Mouse (Mus musculus) embryo, embryonic 11.5 days (tissue): ENCODE measurements at regions not wholly inside any gene's neighbourhood (a gene's known extent, or its start where the extent isn't known, plus 50 kb on each side); places are given as distances from the start of the nearest gene placed in this dataset.

ENCODE experiments used
- DNase-seq: peaks from one replicate; pipeline ENCODE4 v3.0.0-alpha.2; 2012; ENCODE audit warnings: low read depth, low spot score

DNA sequence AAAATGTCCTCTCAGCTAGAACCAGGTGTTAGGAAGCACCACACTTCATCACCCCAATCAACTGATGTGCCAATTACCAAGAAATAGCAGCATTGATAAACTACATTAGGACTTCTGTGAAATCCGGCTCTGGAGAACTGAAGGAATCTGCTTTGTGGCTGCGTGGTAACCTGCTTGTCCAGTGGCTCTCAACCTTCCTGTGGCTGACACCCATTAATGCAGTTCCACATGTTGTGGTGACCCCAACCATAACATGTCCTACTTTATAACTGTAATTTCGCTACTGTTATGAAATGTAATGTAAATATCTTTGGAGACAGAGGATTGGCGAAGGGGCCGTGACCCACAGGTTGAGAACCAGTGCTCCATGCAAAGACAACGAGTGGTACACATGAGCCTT is 136.7 kb downstream of the Gm11011 start:
- no peak for DNase-seq

DNA sequence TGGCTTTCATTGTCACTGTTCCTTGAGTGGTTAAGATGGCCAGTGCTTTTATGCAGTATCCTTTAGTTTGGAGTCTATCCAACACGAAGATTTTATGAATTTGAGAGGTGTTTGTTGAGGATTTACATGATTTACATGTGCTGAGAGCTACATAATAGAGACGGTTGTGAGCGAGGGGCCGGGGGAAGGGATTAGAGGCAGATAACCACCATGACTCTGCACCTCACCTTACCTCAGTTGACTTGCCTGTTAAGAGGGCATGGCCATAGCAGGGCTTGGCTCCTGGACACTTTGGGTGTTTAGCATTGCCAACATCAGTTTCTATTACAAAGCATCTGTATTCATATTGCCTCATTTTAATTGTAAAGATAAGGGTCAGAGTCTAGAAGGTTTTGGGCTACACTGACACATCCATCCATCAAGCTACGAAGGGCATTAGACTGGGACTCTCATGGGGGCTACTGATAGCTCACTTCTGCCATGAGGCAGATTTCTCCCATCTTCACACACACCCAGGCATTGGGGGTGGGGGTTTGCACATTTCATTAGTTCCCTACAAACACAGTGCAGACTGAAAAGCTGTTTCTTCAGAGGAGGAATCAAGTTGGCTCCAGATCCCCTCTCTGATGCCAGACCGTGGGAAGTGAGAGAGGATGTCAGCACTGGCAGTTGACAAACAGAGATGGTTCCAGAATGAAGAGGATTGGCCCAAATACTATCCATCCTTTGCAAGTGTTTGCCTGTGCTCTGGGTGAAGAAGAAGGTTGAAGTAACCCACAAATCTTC is 139.9 kb downstream of the Gm11011 start:
- DNase-seq = no peak

DNA sequence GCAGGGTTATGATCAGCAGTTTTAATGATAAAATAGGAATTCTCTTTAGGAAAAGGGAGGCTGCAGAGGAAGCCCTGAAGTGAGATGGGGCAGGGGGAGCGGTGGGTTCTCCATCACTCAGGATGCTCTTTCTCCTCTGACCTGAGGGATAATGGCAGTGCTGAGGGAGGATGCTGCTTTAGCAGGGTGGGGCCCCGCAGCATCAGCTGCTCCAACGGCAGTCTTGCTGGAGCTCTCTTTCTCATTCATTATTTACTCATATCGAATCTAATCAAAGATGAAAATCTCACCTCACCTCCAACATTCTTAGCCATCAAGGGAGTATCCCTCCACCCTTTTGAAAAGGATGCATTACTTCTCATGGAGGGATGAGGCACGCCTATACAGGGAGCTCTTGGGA is 141.7 kb downstream of the Gm11011 start:
- DNase-seq = no peak

DNA sequence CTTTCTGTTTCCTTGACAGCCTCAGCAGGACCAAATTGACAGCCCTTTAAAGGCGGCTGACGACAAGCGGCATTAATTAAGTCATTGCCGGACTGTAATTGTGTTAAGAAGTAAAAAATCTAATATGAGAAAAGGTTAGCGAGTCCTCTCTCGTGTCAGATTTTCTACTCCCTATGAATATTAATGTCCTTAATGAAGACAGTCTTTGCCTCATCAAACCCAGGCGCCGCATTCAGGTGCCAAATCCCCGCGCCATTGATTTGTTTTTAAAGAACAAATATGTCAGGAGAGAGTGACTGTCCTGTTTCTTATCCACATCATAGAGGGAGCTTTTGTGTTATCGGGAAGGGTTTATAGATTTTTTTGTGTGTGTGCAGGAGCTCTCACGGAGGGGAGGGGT is 142.2 kb downstream of the Gm11011 start:
- DNase-seq = no peak

DNA sequence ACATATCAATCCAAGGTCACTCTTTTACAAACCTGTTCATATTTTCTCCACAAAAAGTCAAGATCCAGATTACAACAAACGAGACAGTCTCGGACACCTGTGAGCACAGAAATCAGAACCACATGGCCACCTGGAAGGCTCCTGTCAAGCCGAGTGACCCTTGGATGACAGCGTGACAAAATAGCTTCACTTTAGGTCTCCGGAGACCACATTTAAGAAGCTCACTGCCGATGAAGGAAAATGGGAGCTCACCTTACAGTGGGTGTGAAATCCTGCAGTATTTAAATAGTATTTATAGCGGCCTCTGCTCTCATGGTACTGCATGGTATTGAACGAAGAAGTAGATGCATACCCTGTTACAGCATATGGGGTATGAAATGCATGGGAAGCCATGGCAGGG is 144.3 kb downstream of the Gm11011 start:
- no peak for DNase-seq

DNA sequence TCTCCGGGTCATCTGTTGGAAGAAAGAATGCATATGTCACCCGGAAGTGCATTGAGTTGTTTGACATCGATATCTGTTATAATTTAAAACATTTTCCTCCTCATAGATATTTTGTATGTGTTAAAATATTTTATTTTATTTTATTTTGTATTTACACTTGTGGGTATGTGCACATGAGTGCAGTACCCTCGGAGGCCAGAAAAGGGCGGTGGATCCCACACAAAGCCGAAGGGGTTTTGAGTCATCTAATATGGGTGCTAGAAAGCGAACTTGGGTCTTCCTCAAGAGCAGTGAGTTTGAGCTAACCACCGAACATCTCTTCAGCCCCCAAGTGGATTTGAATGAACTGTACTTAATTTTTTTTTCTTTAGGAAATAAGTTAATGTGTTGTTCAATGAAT is 156.0 kb downstream of the Gm11011 start:
- DNase-seq = no peak

DNA sequence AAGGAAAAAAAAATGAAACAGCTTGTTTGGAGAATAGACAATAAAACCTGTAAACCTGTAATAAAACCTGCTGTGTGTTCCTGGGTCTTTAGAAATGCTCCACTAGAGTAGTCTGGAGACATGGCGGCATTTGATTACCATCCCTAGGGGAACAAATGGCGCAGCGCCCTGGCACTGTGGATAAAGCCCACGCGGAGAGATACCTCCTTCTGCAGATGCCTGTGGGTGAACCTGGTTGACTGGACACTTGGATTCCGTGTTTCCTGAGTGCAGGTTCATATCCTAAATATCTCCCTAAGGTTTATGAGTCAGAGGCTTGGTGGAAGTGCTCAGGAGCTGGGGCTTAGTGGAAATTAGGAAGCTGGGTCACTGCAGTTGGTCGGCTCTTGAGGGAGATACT is 158.1 kb downstream of the Gm11011 start:
- no peak for DNase-seq

DNA sequence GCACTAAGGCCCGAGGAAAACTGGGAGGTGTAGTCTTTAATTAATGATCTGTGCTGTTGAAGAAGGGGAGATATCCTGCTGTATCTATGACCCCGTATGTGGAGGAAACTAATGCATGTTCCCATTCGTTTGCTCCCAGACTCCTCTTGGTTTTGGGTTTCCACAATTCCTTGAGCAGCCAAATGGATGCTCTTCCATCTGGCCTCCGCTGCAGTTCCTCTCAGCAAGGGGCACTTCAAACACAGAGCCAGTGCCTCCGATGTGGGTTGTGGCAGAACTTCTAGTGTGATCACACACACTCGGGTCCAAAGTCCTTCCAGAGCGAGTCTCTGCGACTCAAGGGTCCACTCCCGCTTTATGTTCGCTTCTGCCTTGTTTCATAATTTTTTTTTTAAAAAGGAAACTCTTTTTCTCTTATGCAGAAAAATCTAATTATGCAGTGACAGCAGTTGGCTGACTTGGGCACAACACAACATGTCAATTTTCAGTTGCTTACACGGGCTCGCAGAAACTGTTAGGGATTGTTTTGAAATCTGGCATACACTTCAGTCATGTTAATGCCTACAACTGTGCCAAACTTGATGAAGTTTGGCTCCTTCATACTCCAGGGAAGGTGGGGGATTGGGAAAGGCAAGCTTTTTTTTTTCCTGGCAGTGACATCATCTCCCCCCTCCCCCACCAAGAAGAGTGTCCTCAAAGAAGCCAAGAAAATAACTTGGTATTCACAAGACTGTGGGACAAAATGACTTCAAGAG is 163.2 kb downstream of the Gm11011 start:
- no peak for DNase-seq

DNA sequence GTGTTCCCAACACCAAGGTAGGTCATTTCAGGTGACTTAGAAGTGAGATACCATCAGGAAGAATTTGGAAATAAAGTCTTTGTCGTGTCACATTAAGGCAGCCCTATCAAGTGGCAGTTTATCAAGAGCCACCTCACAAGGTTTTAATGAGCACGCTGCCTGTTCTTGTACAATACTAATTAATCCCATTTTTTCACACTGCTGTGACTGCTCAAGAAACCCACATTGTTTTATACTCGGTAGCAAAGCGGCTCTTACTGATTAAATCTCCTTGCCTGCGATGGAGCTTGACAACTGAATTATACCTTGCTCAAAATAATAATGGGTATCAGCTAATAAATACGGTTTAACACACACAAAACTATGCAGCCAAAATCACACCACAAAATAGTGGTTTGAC is 175.2 kb downstream of the Gm11011 start:
- no peak for DNase-seq

DNA sequence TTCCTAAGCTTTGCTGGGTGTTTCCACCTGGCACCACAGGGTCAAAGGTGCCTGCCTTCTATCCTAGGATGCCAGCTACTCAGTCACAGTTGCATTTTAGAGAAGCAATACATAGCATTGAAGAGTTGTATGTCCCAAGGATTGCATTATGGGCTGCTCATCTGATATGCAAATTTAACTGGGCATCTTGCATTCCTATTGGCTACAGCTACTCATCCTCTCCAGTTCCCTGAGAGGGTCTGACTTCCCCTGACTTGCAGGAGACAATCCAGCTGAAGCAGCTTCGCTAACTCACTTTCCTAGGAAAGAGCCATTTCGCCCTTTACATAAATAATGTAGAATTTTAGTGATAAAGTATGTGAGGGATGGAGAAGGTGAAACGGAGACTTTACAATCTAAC is 177.5 kb downstream of the Gm11011 start:
- DNase-seq = no peak

DNA sequence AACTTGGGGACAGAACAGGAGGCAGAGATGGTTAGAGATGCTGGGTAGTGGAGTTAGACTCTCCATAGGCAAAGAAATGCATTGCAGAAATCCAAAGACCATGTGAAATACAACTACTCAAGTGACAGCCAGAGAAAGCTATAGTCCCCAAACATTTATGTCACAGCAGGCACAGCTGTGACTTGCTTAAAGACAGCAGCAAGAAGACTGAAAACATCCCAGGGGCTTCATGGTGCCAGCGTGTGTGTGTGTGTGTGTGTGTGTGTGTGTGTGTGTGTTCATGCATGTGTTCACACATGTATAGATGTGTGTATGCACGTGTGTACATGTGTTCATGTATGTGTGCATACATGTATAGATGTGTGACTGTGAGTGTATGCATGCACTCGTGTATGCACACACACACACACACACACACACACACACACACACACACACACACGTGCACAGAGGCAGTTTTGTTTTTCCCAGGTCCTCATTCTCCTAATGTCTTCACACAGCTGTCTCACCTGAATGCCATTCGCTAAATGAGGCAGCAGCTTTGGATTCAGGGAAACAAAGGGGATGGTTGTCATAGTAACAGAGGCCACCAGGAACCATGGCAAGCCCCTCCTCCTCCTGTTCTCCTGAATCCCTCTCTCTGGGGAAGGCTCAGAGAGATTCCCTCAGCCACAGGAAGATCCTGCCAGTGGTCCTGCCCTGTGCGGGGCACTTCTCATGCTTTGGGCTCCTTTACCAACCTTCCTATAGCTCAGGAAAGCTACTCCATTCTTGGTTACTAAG is 182.4 kb downstream of the Gm11011 start:
- DNase-seq = peak; percentile 51

DNA sequence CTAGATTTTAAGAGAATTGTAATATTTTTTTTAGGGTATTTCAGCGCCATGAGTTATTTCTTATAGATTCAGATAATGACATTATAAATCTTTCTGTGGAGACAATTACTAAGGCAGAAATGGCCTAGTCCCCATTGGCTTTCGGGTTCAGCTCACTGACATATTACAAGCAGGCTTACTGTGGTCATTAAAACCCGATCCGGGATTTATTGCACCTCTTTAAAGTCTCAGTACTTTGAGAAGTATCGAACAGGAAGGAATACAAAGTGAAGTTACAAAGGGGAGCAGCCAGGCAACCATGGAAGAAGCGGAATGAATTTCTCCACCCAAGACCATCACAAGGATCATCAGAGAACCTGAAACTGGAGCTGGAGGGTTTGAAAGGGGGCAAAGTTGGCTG is 189.8 kb downstream of the Gm11011 start:
- DNase-seq = peak; percentile 11

DNA sequence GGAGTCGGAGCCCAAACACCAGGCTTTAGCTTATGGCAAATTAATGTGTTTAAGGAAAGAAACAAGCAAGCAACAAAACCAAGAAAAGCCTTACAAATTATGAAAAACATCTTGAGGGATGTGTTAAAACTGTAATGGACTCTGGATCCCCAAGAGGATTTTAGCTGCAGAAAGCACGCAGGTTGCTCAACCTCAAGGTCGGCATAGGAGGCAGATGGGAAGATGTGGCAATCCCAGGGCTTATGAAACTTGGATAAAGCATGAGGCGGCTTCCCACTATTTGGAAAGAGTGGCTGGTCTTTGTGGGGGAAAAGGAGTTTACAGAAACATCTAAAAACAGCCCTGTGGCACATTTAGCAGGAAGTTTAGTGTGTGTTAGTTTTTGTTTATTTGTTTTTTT is 190.5 kb downstream of the Gm11011 start:
- no peak for DNase-seq

DNA sequence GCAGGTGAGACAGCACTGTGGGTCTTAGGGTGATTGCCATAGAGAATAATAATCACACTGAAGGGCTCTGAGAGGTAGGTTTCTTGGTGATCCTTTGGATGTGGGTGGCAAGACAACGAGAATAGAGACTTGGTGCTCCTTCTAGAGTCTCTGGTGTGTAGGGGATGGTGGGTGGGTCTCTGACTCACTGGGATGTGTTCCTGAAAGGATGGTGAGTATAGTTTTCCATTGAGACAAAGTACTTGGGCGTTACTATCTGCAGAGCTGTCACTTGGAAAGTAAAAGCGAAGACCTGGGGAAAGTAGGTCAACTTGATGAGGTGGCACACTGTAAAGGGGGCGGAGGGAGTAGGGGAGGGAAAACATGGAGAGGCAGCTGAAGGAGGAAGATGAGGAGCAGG is 191.3 kb downstream of the Gm11011 start:
- DNase-seq = no peak

DNA sequence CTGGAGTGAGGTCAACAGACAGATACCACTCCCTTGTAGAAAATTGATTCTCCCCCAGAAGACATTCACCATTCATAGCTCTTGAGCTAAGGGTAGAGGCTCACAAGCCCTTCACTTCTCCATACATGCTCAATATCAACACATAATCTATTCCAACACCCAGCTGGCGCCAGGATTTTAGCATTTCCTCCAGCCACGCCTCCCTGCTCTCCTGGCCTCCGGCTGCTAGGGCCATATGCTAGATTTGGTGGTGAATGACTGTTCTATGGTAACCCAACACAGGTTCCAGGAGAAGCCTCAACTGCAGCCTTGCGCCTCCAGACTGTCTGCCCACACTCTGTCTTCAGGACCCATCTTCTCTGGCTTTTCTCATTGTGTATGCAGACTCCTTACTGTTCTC is 197.9 kb downstream of the Gm11011 start:
- no peak for DNase-seq

DNA sequence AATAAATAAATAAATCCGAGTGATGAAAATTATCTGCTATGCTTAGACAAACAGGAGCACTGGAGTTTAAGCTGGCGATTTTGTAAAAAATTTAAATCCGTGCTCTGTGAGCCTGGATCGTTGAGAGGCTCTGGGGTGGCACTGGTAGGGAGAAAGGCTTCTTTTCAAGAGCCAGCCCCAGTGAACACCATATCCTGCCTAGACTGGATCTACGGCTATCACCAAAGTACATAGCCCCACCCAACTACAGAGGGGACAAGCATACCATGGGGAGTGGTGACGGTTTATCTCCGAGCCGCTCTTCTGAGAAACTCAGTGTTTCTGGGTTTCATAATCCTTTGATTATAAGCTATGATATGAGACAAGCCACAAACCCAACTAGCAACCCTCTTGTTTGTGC is 199.0 kb downstream of the Gm11011 start:
- no peak for DNase-seq

DNA sequence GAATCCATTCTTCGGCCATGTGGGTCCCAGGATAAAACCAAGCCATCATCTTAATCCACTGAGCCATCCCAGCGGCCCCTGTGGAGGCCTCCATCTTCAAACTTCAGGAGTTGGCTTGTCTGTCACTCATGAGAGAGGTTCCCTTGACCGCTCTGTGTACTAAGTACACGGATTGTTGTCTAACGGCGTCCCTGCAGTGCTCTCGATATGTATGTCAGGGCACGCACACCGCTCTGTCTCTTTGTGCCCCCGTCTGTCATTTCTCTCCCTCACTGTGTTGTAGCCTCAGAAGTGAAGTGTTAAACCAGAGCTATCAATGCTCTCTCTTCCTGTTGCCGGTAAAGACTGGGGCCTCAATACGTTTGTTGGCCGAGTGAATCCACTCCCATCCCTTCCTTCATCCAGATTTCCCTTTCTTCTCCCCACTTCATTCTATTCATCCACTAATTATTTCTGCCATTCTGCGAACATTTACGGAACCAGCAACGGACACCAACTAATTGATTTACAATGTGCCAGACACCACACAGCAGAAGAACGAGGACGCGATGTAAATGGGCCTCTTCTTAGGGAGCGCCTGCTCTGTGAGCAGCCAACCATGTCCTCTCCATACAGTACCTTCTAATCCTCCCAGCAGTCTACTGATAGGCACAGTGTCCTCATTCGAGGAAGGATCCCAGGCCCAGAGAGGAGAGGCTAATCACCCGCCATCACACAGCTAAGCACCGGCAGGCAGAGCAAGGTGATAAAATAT is 199.6 kb downstream of the Gm11011 start:
- no peak for DNase-seq

DNA sequence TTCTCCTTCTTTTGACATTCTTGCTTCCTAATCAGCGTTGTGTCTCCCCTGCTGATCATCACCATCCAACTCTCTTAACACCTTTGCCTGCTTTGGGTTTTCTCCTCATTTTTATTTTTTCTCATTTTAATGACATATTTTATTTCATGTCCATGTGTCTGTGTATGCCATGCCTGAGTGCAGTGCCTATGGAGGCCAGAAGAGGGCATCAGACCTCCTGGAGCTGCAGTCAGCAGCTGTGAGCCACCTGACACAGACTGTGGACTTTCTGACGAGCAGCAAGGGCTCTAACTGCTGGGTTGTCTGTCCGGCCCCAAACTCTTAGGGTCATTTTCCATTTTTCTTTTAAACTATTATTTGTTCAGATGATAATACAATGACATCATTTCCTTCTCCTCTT is 203.8 kb downstream of the Gm11011 start:
- DNase-seq = no peak

DNA sequence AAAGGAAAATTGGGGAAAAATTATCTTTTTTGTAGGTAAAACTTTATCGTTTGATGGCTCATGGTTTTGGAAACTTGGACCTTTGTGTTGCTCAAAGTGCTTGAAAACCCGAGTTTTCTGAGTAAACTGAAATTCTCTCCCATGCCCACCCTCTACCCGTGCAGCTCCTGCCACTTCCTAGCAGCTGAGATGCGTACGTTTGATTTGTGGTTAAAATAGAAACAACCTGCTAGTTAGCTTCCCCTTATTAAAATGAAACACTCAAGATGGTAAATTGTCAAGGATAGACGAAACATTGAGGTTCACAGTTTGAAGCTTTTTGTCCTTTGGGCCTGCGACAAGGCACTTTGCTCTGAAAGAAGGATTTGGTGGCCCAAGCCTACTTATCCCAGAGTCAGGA is 214.5 kb downstream of the Gm11011 start:
- DNase-seq = no peak

DNA sequence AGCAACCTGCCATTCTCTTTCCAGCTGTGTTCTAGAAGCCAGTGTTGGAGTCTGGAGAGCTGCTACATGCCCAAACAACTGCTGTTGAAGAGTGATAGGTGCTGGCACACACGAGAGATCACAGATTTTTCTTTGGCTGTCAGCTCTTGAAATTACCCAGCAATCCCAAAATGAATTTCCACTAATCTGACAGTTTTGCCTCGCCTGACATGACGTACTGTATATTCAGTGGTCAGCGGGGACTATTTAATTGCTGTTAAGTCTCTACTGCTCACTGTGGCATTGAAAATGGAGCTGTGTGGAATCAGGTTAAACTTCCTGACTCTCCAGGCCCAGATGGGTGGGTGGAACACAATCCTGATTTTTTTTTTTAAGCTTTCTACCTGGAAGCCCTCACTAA is 222.5 kb downstream of the Gm11011 start:
- no peak for DNase-seq

DNA sequence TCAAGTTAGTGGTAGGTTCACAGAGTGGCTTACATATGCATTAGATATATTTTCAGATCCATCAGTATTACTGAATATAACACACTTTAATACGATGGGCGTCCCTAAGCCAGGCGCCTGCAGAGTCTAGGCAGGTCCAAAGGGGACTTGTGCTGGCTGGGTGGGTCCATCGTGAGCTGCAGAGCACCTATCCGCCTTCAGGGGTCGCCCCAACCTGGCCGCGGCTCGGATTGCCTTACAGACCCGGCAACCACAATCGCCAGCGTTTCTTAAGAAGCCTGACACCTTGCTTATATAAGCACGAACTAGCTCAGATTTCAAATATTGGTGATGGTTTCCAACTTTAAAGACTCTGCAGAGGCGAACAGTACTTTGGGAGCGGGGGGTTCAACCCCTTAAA is 227.3 kb downstream of the Gm11011 start:
- peak; percentile 40 for DNase-seq

DNA sequence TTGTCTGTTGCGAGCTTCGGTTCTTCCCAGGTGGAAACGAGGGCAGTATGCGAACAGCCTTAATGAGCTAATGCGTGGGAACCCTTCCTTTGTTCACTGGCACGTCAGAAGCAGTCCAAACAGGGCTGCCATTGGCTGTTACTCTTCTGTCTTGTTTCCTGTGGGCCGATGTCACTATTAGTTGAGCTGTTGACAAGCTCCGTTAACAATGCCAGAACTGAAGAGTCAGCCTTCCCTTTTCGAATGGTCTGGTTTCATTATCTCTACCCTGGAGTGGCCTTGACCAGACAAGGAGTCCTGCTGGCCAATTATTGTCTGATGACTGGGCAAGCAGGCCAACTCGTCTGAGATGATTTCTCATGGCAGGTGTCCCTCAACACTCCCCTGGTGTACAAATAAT is 230.1 kb downstream of the Gm11011 start:
- DNase-seq = no peak
